Mouse (Mus musculus) heart, adult 2 months (tissue): ENCODE results near the gene Lyrm9. TPM values are rescaled to one million over a fixed set of nuclear protein-coding genes. Genes with fewer than 3 reads are reported as not detected.

Experiments
- DNase-seq, 2 experiments: peaks; one replicate each; pipeline ENCODE4 v3.0.0; 2021
- H3K27ac ChIP-seq: fragments of 200-600 bp; 2 replicates; pipeline ENCODE4 v1.8.1; 2022
- H3K27me3 ChIP-seq: fragments of 200-500 bp; 2 replicates; pipeline ENCODE4 v1.6.1; 2012; ENCODE audit warnings: mild to moderate bottlenecking, low read length, inconsistent platforms, mixed read lengths; ENCODE audit not compliant: control insufficient read depth, insufficient read depth
- H3K36me3 ChIP-seq: fragments of 200-500 bp; 2 replicates; pipeline ENCODE4 v1.6.1; 2012; ENCODE audit warnings: low read length, inconsistent platforms; ENCODE audit not compliant: control insufficient read depth, insufficient read depth
- H3K4me1 ChIP-seq: fragments of 200-500 bp; 2 replicates; pipeline ENCODE4 v1.6.1; 2011; ENCODE audit warnings: low read length; ENCODE audit not compliant: control insufficient read depth, insufficient read depth
- H3K4me3 ChIP-seq: fragments of 200-600 bp; 2 replicates; pipeline ENCODE4 v1.8.1; 2022
- H3K79me2 ChIP-seq: fragments of 200-500 bp; replicated peaks from 2 replicates; pipeline ENCODE4 v1.6.1; 2012; ENCODE audit warnings: mild to moderate bottlenecking, inconsistent platforms, low read length, moderate library complexity, mixed read lengths; ENCODE audit not compliant: control insufficient read depth, insufficient read depth
- H3K9ac ChIP-seq: fragments of 200-500 bp; 2 replicates; pipeline ENCODE4 v1.6.1; 2012; ENCODE audit warnings: low read depth, mild to moderate bottlenecking, control low read depth, inconsistent platforms, low read length, mixed read lengths
- CTCF ChIP-seq: fragments of 200-600 bp; IDR thresholded peaks from 2 replicates; pipeline ENCODE4 v1.8.1; 2022; ENCODE audit warnings: antibody characterized with exemption, mild to moderate bottlenecking, moderate library complexity
- EP300 ChIP-seq: fragments of 200-500 bp; IDR thresholded peaks from 2 replicates; pipeline ENCODE4 v1.6.1; 2011; ENCODE audit warnings: low read depth, low read length, control low read depth; ENCODE audit not compliant: insufficient read depth
- POLR2A ChIP-seq: fragments of 200-500 bp; IDR thresholded peaks from 2 replicates; pipeline ENCODE4 v1.6.1; 2011; ENCODE audit warnings: mild to moderate bottlenecking, low read depth, low read length, control low read depth; ENCODE audit not compliant: insufficient read depth
- WGBS: fragments of 180-500 bp; shearing (Covaris S2); methylation state at CpG from one replicate; pipeline ENCODE4 v1.1.7; 2018; 5-methylcytosine and 5-hydroxymethylcytosine counted together
- intact Hi-C: fragments of 180-260 bp; cut with DNase I; formaldehyde crosslinking; loops from one replicate; pipeline ENCODE4 v1.15.1; 2025
- polyA plus RNA-seq: library from polyadenylated mRNA; depleted of rRNA; stranded (reverse); fragments of >200 nt; gene quantifications from 2 replicates; pipeline ENCODE4 v1.2.3, GENCODE M21; 2012
- total RNA-seq, 2 experiments: library from RNA; stranded (reverse); gene quantifications; 2 replicates each; pipeline ENCODE4 v1.2.3; 2021

Gene Lyrm9
- total and polyA plus RNA-seq, 3 experiments: 35.4 to 45.3 (median 37.1) TPM

DNA sequence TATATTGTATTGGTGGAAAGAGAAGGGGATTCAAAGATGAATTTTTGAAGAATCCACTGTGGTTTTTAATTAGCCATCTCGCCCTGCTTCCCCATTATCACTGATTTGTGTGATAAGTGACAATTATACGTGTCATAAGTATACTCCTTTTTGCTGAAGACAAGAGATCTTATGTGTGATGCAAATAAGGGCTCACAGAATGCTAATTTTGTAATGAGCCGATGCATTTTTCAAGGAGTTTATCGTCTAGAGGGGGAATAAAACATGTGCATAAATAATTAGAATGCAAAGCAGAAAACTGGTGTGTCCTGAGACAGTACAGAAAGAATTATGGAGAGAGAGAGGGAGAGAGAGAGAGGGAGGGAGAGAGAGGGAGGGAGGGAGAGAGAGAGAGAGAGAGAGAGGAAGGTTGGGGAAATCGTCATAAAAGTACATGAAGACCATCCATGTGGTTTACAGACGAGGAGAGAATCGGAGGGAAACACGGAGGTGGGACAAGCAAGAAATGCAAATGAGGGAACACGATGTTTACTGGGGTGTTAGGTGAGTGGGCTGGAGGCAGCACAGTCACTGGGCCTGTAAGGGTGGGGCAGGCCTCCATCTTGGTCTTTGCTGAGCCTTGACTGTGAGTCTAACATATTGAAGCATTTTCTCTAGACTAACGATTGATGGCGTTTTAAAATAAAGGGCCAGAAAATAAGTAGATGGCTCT lies 8.9 kb upstream of the Lyrm9 start:
- Histone ChIP-seq H3K79me2 (no peaks in the 10 kb centered on the region), H3K27me3 (no peaks in the 10 kb centered on the region), H3K36me3 (no peaks in the 10 kb centered on the region), H3K9ac (no peak overlapping the region), H3K27ac (no peak overlapping the region), H3K4me3 (no peak overlapping the region), H3K4me1 (no peaks in the 10 kb centered on the region)
- TF ChIP-seq EP300 (no peak), CTCF (no peak), POLR2A (no peak)
- 85% methylated on average over 11 of the region's 11 CpGs for WGBS
- DNase-seq: no peak
- intact Hi-C loops: no loop called here

DNA sequence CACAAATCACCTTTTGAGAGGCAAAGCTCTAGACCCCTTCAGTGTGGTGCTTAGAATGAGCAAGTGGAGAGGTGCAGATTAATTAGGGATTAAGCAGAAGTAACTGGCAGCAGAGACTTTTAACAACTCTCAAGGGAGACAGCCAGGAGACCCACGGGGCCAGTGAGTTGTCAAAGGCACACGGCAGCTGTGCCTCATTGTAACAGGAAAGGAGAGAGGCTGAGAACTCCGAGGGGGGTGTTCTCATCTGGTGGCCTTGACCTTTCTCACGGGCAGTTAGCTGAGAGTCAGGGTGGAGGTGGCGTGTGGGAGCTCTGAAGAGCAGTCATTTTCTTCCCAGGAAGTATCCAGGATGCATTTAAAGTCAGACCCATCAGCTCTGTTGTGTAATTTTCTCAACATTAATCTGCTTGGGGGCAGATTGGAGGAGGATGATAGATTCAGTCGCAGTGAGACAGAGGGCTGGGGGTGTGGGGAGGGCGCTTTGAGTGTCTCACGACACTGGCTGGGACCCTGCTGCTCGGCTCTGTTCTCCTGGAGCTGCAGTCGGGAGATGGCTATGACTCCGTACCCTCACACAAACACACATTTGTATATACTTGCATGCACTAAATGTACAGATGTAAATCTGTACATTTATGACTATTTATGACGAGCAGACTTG lies 5.9 kb upstream of the Lyrm9 start:
- Histone ChIP-seq H3K4me1 (no peaks in the 10 kb centered on the region), H3K9ac (no peak overlapping the region), H3K27me3 (no peaks in the 10 kb centered on the region), H3K36me3 (no peaks in the 10 kb centered on the region), H3K27ac (no peak overlapping the region), H3K4me3 (no peak overlapping the region), H3K79me2 (no peaks in the 10 kb centered on the region)
- no peak for DNase-seq
- WGBS: 46% methylated on average over 12 of the region's 12 CpGs
- intact Hi-C loops: loop anchor here (5.0 kb wide), 1 partner anchor 233 kb away; no protein-coding TSS in a partner anchor
- no peak for TF ChIP-seq CTCF
- no peak for TF ChIP-seq EP300
- TF ChIP-seq POLR2A: no peak

DNA sequence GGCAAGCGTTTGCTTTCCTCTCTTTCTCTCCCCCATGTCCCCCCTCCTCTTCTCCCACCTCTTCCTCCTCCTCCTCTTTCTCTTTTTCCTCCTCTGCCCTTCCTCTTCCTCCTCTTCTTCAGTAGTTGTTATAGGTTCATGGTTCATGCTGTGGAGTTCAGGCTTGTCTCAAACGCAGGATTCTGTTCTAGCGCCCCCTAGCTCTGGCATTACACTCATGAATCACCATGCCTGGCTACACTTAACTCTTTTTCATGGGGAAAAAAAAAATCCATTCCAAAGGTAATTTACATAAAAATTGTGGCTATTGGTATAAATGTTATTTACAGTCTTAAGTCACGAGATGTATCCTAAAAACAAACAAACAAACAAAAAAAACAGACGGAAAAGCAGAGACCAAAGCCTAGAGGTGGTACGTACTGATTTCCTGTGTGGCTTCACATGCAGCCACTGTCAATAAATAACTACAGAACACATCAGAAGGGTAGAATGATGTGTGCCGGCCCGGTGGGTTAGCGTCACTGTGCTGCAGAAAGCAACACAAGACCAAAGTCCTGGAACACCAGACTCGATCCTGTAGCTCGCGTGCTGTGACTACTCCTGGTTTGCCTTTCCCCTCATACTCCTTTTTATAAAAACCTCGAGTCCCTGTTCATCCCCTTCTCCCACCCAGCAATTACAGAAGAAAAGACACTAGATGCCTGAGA lies 3.4 kb upstream of the Lyrm9 start:
- 63% methylated on average over 13 of the region's 13 CpGs for WGBS
- Histone ChIP-seq H3K79me2 (no peaks in the 10 kb centered on the region), H3K9ac (no peak overlapping the region), H3K27ac (no peak overlapping the region), H3K36me3 (no peaks in the 10 kb centered on the region), H3K4me1 (no peaks in the 10 kb centered on the region; the same call in 1 of the 2 replicates), H3K27me3 (no peaks in the 10 kb centered on the region), H3K4me3 (no peak overlapping the region)
- intact Hi-C loops: loop anchor here (2.0 to 5.0 kb wide), 2 partner anchors 236 to 262 kb away; no protein-coding TSS in a partner anchor
- peak in 1 of 2 experiments; percentile 23 for DNase-seq
- TF ChIP-seq POLR2A (no peak), CTCF (peak; percentile 76), EP300 (no peak)

DNA sequence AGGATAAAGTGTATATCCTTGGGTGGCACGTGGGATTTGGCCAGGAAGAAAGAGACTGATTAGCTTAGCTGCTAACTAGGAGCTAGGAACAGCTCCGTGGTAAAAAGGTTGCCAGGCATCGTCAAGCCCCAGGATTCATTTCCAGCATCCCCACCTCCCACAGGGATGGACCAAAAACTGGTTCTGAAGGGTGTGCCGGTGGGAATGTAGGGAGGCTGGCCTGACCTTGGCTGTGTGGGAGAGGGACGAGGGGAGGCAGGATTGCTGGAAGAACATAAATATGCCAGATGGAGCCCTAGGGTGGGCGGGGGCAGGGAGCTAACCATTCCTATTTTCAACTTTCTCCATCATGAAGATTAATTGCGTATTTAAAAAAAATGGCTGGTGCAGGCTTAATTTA lies 1.2 kb downstream of the Lyrm9 start:
- intact Hi-C loops: loop anchor here (2.0 kb wide), 2 partner anchors 77 to 131 kb away; partner anchors contain the start of genes Ccnq and Nlk
- H3K36me3 ChIP-seq: no peaks in the 10 kb centered on the region
- TF ChIP-seq POLR2A (no peak), CTCF (no peak), EP300 (no peak)
- no peak for DNase-seq
- H3K4me3 ChIP-seq: no peak overlapping the region
- no peaks in the 10 kb centered on the region for H3K79me2 ChIP-seq
- WGBS: 55% methylated on average over 7 of the region's 7 CpGs
- H3K27ac ChIP-seq: no peak overlapping the region
- H3K4me1 ChIP-seq: peaks cover 2% of the 10 kb centered on the region; the same call in 1 of the 2 replicates
- no peaks in the 10 kb centered on the region for H3K27me3 ChIP-seq
- no peak overlapping the region for H3K9ac ChIP-seq

DNA sequence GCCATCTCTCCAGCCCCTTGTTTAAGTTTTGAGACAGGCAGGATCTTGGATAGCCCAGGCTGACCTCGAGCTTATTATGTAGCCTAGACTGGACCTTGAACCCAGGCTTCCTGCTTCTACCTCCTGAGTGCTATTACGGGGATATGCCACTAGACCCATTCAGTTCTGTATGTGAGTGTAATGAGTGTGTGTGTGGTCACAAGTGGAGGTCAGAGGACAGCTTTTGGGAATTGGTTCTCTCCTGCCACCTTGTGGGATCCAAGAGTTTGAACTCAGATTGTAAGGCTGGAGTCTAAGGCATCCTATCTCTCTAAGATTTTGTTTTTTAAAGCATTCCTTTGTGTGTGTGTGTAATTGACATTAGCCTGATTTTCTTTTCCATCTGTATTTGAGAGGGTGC lies 2.0 kb downstream of the Lyrm9 start:
- Histone ChIP-seq H3K79me2 (no peaks in the 10 kb centered on the region), H3K27ac (no peak overlapping the region), H3K9ac (no peak overlapping the region), H3K4me3 (no peak overlapping the region), H3K27me3 (no peaks in the 10 kb centered on the region), H3K36me3 (no peaks in the 10 kb centered on the region), H3K4me1 (peaks cover 7% of the 10 kb centered on the region)
- no peak for DNase-seq
- TF ChIP-seq CTCF (peak; percentile 68), EP300 (no peak), POLR2A (no peak)
- 34% methylated on average over 2 of the region's 2 CpGs for WGBS
- intact Hi-C loops: no loop called here
